Mouse (Mus musculus): ENCODE measurements around the gene Mfsd4b3.

- TF ChIP-seq POLR2A (IDR thresholded peaks at IDR 0.05; ENCODE audit: insufficient read depth, low read length) (no peak), EP300 (IDR thresholded peaks at IDR 0.05; ENCODE audit: insufficient read depth, low read depth, low read length) (no peak), CTCF (IDR thresholded peaks at IDR 0.05; ENCODE audit: low read depth, low read length) (no peak)
These were observed 4.8 kb downstream of the Mfsd4b3 start for GRCm38 (mm10) chr10:39955163-39955562.

All from ES-Bruce4 (cell line).